Mouse (Mus musculus) embryonic fibroblast, embryonic 13.5 days (primary cell): ENCODE measurements around the gene AC124502.3.

ENCODE experiments used
- CTCF ChIP-seq: IDR thresholded peaks from 2 replicates; pipeline ENCODE4 v1.5.1; 2011; ENCODE audit warnings: mild to moderate bottlenecking, control low read depth, low read length, moderate library complexity, borderline replicate concordance; ENCODE audit not compliant: insufficient read depth
- POLR2A ChIP-seq: IDR thresholded peaks from 2 replicates; pipeline ENCODE4 v1.6.1; 2011; ENCODE audit warnings: low read depth, mild to moderate bottlenecking, control low read depth, low read length, moderate library complexity

DNA sequence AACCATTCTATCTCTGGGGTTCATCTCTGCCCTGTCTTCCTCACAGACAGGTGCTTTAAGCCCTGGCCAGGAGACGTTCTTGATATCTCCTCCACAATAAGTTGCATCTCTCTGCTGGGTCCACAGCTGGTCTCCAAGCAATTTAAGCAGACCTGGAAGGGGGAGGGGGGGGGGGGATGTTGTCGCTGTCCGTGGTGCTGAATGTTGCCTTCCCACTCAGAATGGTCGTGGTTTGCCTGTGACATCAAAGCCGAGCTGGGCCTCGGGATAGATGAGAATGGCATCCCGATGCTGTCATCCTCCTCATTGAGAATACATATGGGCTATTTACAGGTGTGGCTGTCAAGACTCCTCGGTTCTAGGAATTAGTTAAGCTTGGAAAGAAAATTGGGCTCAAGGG, 46.3 kb upstream of the AC124502.3 start:
- TF ChIP-seq POLR2A (no peak), CTCF (no peak)
